8 mouse cellular contexts compared by ENCODE assay signal in genomic region chr11:12384826-12385225, GRCm38 (mm10).
DNase-seq lines count a peak whose midpoint lies in the region; ATAC-seq lines count a peak whose summit lies in the region.
"Had no signal": no experiment of that assay in that cellular context is flagged by ENCODE, and none has a peak within 500 bp of the region (broad histone marks: within the 10 kb centered on the region; RNA-seq: fewer than 3 reads in every experiment).

No protein-coding gene starts in this region.

- no peaks in the 10 kb centered on the region for H3K9me3 ChIP-seq in midbrain, embryonic 16.5 days (replicated peaks; ENCODE audit: control insufficient read depth, low read length, poor library complexity, severe bottlenecking)
- H3K9me3 ChIP-seq: liver, embryonic 13.5 days had no signal

- no peaks in the 10 kb centered on the region for H3K27me3 ChIP-seq in midbrain, embryonic 16.5 days (ENCODE audit: control insufficient read depth, insufficient read depth, low read depth, low read length)
- H3K27me3 ChIP-seq: liver, embryonic 13.5 days had no signal

- no peak overlapping the region for H3K4me3 ChIP-seq in midbrain, embryonic 16.5 days (ENCODE audit: low read depth, low read length)
- H3K4me3 ChIP-seq: liver, embryonic 13.5 days had no signal

- H3K27ac ChIP-seq in midbrain, embryonic 16.5 days (ENCODE audit: low read length) = no peak overlapping the region
- H3K27ac ChIP-seq: liver, embryonic 13.5 days had no signal

- no peak overlapping the region for H3K4me2 ChIP-seq in midbrain, embryonic 16.5 days (ENCODE audit: low read length)
- H3K4me2 ChIP-seq: liver, embryonic 13.5 days had no signal

- 57% methylated on average over 2 of the region's 2 CpGs for WGBS in midbrain, embryonic 16.5 days

- H3K36me3 ChIP-seq in midbrain, embryonic 16.5 days (ENCODE audit: control insufficient read depth, insufficient read depth, low read length) = 0 out of 2 replicates have a peak, but pooled peaks cover 2% of the 10 kb centered on the region
- H3K36me3 ChIP-seq: liver, embryonic 13.5 days had no signal

- intact Hi-C loops in left cerebral cortex, postnatal 36 days (cut with DNase I) = loop anchor here (5.0 kb wide), 1 partner anchor 42 kb away; no protein-coding TSS in a partner anchor

- H3K4me1 ChIP-seq in midbrain, embryonic 16.5 days (ENCODE audit: control insufficient read depth, insufficient read depth, low read length) = peaks cover 2% of the 10 kb centered on the region; the same call in 1 of the 2 replicates
- H3K4me1 ChIP-seq: liver, embryonic 13.5 days had no signal

- no peak overlapping the region for H3K9ac ChIP-seq in midbrain, embryonic 16.5 days (ENCODE audit: low read depth, low read length)
- H3K9ac ChIP-seq: liver, embryonic 13.5 days had no signal

- ATAC-seq in midbrain, embryonic 16.5 days = peak; percentile 58; the same call in 1 of the 2 replicates
- ATAC-seq in CD4-positive, CD25-positive, alpha-beta regulatory T cell, adult 4 months = no peak

- DNase-seq in left cerebral cortex, adult 18-20 months (ENCODE audit: low spot score in 2 of 2) = peak; percentile 48 to 49
- DNase-seq in left cerebral cortex, postnatal 36 days (ENCODE audit: low spot score in 2 of 2) = no peak
- peak; percentile 31 for DNase-seq in cerebellum, adult 9-10 months
- peak; percentile 47 to 53 for DNase-seq in frontal cortex, postnatal 36 days (ENCODE audit: low spot score in 2 of 2)
- no peak for DNase-seq in urinary bladder, postnatal 36 days (ENCODE audit: low spot score in 2 of 2)
- DNase-seq: liver, embryonic 13.5 days had no signal

Comparison
In these comparisons a context has a peak if more than half of its experiments do, and no peak if none do; other contexts are left out.
1. DNase-seq: peak in left cerebral cortex, adult 18-20 months (2 of 2), cerebellum, adult 9-10 months (single experiment) and frontal cortex, postnatal 36 days (2 of 2); none in left cerebral cortex, postnatal 36 days (0 of 2) and urinary bladder, postnatal 36 days (0 of 2).